Mouse (Mus musculus): Measurements from ENCODE around the gene Mypn. TPM values are rescaled to one million over a fixed set of nuclear protein-coding genes. Genes with fewer than 3 reads are reported as not detected.
A peak's percentile ranks its signal among the peaks of the same experiment; 100 is the strongest.

The Mypn gene
- polyA plus RNA-seq, 1 experiment: not detected

DNA sequence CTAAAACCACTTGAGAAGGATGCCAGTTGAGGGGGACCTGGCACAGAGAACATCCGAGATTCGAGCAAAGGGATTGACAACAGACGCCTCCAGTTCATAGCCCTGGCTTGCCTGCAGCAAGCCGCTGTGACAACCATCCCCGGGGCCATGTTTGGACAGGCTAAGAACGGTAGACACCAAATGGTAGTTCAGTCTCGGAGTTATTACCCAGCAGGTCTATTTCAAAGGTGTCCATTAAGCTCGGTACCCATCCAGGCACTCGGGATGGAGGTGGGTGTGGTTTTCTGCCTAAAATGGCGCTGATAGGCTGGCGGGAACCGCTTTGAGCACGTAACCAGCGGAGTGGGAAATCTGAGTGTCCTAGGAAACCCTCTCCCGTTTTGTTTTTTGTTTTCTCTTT lies 87.9 kb downstream of the Mypn start:
- Histone ChIP-seq H3K4me3 (replicated peaks) (no peak overlapping the region), H3K27me3 (ENCODE audit: control insufficient read depth) (no peaks in the 10 kb centered on the region), H3K9me3 (ENCODE audit: control insufficient read depth, low read length) (peaks cover 2% of the 10 kb centered on the region; the same call in 1 of the 2 replicates), H3K36me3 (ENCODE audit: control insufficient read depth) (no peaks in the 10 kb centered on the region), H3K4me1 (ENCODE audit: control insufficient read depth) (no peaks in the 10 kb centered on the region; the same call in 1 of the 2 replicates)
- no peak for TF ChIP-seq GATA1 (IDR thresholded peaks at IDR 0.05; ENCODE audit: low read length)
- TF ChIP-seq TAL1 (IDR thresholded peaks at IDR 0.05; ENCODE audit: low read length): no peak

DNA sequence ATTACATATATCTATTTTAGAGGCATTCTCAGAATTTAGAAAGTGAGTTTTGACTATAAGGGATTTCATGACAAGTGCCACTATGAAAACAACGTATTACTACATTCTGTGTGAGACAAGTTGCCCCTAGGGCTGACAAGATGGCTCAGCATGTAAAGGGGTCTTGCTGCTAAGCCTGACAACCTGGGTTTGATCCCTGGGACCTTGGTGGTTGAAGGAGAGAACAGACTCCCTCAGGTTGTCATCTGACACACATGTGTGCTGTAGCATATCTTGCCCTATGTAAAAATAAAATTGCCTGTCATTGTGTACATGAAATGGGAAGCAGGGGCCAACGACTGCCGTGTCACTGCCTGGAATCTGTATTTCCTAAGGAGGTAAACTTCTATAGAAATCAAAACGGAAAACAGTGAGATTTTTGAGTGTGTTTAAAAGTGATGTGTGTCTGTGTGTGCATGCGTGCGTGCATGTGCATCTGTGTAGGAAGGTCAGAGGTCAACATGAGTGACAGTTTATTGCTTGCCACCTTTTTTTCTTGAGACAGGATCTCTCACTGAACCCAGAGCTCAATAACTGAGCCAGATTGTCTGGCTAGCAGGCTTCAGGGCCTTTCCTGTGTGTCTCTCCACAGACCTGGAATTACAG lies 89.9 kb downstream of the Mypn start:
- H3K27me3 ChIP-seq (ENCODE audit: control insufficient read depth): no peaks in the 10 kb centered on the region
- TF ChIP-seq TAL1 (IDR thresholded peaks at IDR 0.05; ENCODE audit: low read length) (no peak), GATA1 (IDR thresholded peaks at IDR 0.05; ENCODE audit: low read length) (no peak)
- no peaks in the 10 kb centered on the region for H3K36me3 ChIP-seq (ENCODE audit: control insufficient read depth)
- no peak overlapping the region for H3K4me3 ChIP-seq (replicated peaks)
- H3K9me3 ChIP-seq (ENCODE audit: control insufficient read depth, low read length): peaks cover 2% of the 10 kb centered on the region; the same call in 1 of the 2 replicates
- H3K4me1 ChIP-seq (ENCODE audit: control insufficient read depth): no peaks in the 10 kb centered on the region

DNA sequence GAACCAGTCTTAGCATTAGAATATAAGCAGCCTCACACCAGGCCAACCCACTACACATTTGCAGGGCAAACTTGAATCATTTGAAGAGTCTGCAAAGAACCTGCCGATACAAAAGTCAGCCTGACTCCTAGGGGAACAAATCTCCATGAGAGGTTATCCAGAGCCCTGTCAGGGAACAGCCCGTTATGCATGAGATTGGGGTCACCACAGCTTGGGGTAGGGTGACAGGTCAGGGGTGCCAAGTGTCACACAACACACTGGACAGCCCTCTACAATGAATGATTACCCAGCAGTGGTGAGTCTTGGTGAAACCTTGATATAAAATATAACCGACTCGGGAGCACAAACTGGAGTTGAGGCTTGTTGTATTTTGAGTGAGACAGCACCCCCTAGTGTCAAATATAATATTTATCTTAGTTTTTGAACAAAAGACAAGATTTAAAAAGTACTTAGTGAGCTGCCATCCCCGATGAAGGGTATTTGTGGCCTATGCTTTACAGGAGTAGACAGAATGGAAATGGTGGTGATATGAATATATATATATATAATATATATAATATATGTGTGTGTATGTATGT lies 90.6 kb downstream of the Mypn start:
- H3K36me3 ChIP-seq (ENCODE audit: control insufficient read depth): no peaks in the 10 kb centered on the region
- no peaks in the 10 kb centered on the region for H3K27me3 ChIP-seq (ENCODE audit: control insufficient read depth)
- no peaks in the 10 kb centered on the region for H3K4me1 ChIP-seq (ENCODE audit: control insufficient read depth)
- peaks cover 2% of the 10 kb centered on the region; the same call in 1 of the 2 replicates for H3K9me3 ChIP-seq (ENCODE audit: control insufficient read depth, low read length)
- H3K4me3 ChIP-seq (replicated peaks): no peak overlapping the region
- TF ChIP-seq TAL1 (IDR thresholded peaks at IDR 0.05; ENCODE audit: low read length): no peak

DNA sequence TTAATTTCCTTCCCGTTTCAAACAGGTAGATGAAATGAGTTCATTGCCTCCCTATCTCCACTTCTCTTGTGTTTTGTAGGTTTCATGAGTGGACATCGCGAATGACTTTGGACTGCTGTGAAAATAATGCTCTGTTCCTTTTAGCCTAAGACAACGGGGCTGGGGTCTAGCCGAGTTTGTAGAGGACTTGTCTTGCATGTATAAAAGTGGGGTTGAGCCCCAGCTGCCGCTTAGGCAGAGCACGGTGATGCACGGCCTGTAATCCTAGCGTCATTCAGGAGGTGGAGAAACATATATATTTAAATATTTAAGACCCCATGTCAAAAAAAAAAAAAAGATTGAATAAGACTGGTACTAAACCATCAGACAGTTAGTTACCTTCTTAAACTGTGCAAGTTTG lies 103.1 kb downstream of the Mypn start:
- Histone ChIP-seq H3K27me3 (ENCODE audit: control insufficient read depth) (peaks cover 45% of the 10 kb centered on the region), H3K4me1 (ENCODE audit: control insufficient read depth) (no peaks in the 10 kb centered on the region), H3K4me3 (replicated peaks) (no peak overlapping the region), H3K9me3 (ENCODE audit: control insufficient read depth, low read length) (no peaks in the 10 kb centered on the region; the same call in 1 of the 2 replicates), H3K36me3 (ENCODE audit: control insufficient read depth) (no peaks in the 10 kb centered on the region)
- TF ChIP-seq GATA1 (IDR thresholded peaks at IDR 0.05; ENCODE audit: low read length) (no peak), TAL1 (IDR thresholded peaks at IDR 0.05; ENCODE audit: low read length) (no peak)

DNA sequence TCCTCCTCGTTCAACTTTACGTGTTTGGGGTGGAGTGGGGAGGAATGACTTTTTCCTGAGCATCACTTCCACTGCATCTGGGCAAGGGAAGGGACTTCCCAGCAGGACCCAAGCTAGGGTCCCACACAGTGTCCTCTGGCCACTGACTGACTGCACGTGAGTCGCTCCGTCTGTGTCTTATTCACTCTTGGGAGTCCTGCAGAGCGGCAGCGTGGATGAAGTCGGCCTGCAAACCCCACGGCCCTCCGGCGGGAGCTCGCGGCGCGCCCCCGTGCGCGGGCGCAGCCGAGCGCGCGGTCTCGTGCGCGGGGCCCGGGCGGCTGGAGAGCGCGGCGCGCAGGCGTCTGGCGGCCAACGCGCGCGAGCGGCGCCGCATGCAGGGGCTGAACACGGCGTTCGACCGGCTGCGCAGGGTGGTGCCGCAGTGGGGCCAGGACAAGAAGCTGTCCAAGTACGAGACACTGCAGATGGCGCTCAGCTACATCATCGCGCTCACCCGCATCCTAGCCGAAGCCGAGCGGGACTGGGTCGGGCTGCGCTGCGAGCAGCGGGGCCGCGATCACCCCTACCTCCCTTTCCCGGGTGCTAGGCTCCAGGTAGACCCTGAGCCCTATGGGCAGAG lies 103.7 kb downstream of the Mypn start:
- Histone ChIP-seq H3K27me3 (ENCODE audit: control insufficient read depth) (peaks cover 45% of the 10 kb centered on the region), H3K4me3 (replicated peaks) (peak overlapping the region; percentile 13)
- TF ChIP-seq GATA1 (IDR thresholded peaks at IDR 0.05; ENCODE audit: low read length) (no peak), TAL1 (IDR thresholded peaks at IDR 0.05; ENCODE audit: low read length) (no peak)

GRCm38 (mm10) chr10:63099521-63099920 lies 104.2 kb downstream of the Mypn start, which contains the start of gene Atoh7:
Gene Atoh7 (plus strand): TSS chr10:63099651.
- no peaks in the 10 kb centered on the region for H3K36me3 ChIP-seq (ENCODE audit: control insufficient read depth)
- H3K9me3 ChIP-seq (ENCODE audit: control insufficient read depth, low read length): no peaks in the 10 kb centered on the region; the same call in 1 of the 2 replicates
- H3K4me1 ChIP-seq (ENCODE audit: control insufficient read depth): no peaks in the 10 kb centered on the region
- no peak for TF ChIP-seq GATA1 (IDR thresholded peaks at IDR 0.05; ENCODE audit: low read length)
- TF ChIP-seq TAL1 (IDR thresholded peaks at IDR 0.05; ENCODE audit: low read length): no peak
- H3K27me3 ChIP-seq (ENCODE audit: control insufficient read depth): peaks cover 45% of the 10 kb centered on the region
- peak within 1 kb of the TSS; percentile 13 for H3K4me3 ChIP-seq (replicated peaks)

More for the DNA sequence above, 103.7 kb downstream of the Mypn start:
- no peaks in the 10 kb centered on the region; the same call in 1 of the 2 replicates for H3K9me3 ChIP-seq (ENCODE audit: control insufficient read depth, low read length)
- H3K36me3 ChIP-seq (ENCODE audit: control insufficient read depth): no peaks in the 10 kb centered on the region
- no peaks in the 10 kb centered on the region for H3K4me1 ChIP-seq (ENCODE audit: control insufficient read depth)

GRCm38 (mm10) chr10:63098191-63098590 lies 105.6 kb downstream of the Mypn start:
- Histone ChIP-seq H3K36me3 (ENCODE audit: control insufficient read depth) (no peaks in the 10 kb centered on the region), H3K4me1 (ENCODE audit: control insufficient read depth) (no peaks in the 10 kb centered on the region), H3K9me3 (ENCODE audit: control insufficient read depth, low read length) (no peaks in the 10 kb centered on the region; the same call in 1 of the 2 replicates), H3K4me3 (replicated peaks) (no peak overlapping the region), H3K27me3 (ENCODE audit: control insufficient read depth) (peaks cover 45% of the 10 kb centered on the region)
- no peak for TF ChIP-seq GATA1 (IDR thresholded peaks at IDR 0.05; ENCODE audit: low read length)
- TF ChIP-seq TAL1 (IDR thresholded peaks at IDR 0.05; ENCODE audit: low read length): no peak

- H3K4me1 ChIP-seq (ENCODE audit: control insufficient read depth): no peaks in the 10 kb centered on the region
- no peaks in the 10 kb centered on the region; the same call in 1 of the 2 replicates for H3K9me3 ChIP-seq (ENCODE audit: control insufficient read depth, low read length)
- no peak for TF ChIP-seq TAL1 (IDR thresholded peaks at IDR 0.05; ENCODE audit: low read length)
- no peak for TF ChIP-seq GATA1 (IDR thresholded peaks at IDR 0.05; ENCODE audit: low read length)
- H3K36me3 ChIP-seq (ENCODE audit: control insufficient read depth): no peaks in the 10 kb centered on the region
- peaks cover 41% of the 10 kb centered on the region for H3K27me3 ChIP-seq (ENCODE audit: control insufficient read depth)
- H3K4me3 ChIP-seq (replicated peaks): no peak overlapping the region
These were observed 107.0 kb downstream of the Mypn start for GRCm38 (mm10) chr10:63096757-63097156.

All from erythroblast, embryonic 14.5 days (primary cell).